Comparison of ENCODE assay signal across 10 mouse cellular contexts in genomic region chr6:142363019-142363576, GRCm38 (mm10). TPM values are rescaled to one million over a fixed set of nuclear protein-coding genes. Genes with fewer than 3 reads are reported as not detected.
DNase-seq lines count a peak whose midpoint lies in the region; ATAC-seq lines count a peak whose summit lies in the region.
"Had no signal": no experiment of that assay in that cellular context is flagged by ENCODE, and none has a peak within 500 bp of the region (broad histone marks: within the 10 kb centered on the region; RNA-seq: fewer than 3 reads in every experiment).

No protein-coding gene starts in this region.

- H3K36me3 ChIP-seq in heart, embryonic 11.5 days (ENCODE audit: control insufficient read depth, insufficient read depth, low read length), result peaks cover 11% of the 10 kb centered on the region

- H3K27ac ChIP-seq in heart, embryonic 11.5 days (ENCODE audit: low read depth, low read length), result no peak overlapping the region

- no peaks in the 10 kb centered on the region for H3K9me3 ChIP-seq in heart, embryonic 11.5 days (replicated peaks; ENCODE audit: control insufficient read depth, low read length)
- H3K9me3 ChIP-seq: heart, embryonic 12.5 days; megakaryocyte, embryonic 14.5 days had no signal

- ATAC-seq in heart, embryonic 11.5 days (replicated peaks; ENCODE audit: insufficient number of reproducible peaks, low FRiP score, low TSS enrichment), result no peak
- peak; percentile 47 to 49; a peak in 1 of 4 replicates for ATAC-seq in hematopoietic stem cell, adult 5-6 weeks (replicated peaks in 1 of 2; ENCODE audit: insufficient read depth in 1 of 2, low FRiP score in 2 of 2, low TSS enrichment in 1 of 2, low read depth in 1 of 2, poor library complexity in 2 of 2, severe bottlenecking in 2 of 2)

- H3K4me3 ChIP-seq in heart, embryonic 11.5 days (ENCODE audit: low read depth, low read length), result no peak overlapping the region
- H3K4me3 ChIP-seq: heart, embryonic 12.5 days; megakaryocyte, embryonic 14.5 days had no signal

- H3K27me3 ChIP-seq in heart, embryonic 11.5 days (ENCODE audit: control insufficient read depth, insufficient read depth, low read length), result no peaks in the 10 kb centered on the region
- H3K27me3 ChIP-seq: heart, embryonic 12.5 days; megakaryocyte, embryonic 14.5 days had no signal

- H3K4me1 ChIP-seq in heart, embryonic 11.5 days (ENCODE audit: control insufficient read depth, insufficient read depth, low read length), result no peaks in the 10 kb centered on the region
- H3K4me1 ChIP-seq: heart, embryonic 12.5 days; megakaryocyte, embryonic 14.5 days had no signal

- 78% methylated on average over 9 of the region's 9 CpGs for WGBS in heart, embryonic 11.5 days (ENCODE audit: insufficient replicate concordance)

- DNase-seq in heart, postnatal 4 days, result peak; percentile 9
- DNase-seq in right cerebral cortex, adult 18-20 months, result peak; percentile 20
- no peak for DNase-seq in right cerebral cortex, adult 2 months (ENCODE audit: low spot score in 2 of 2)
- DNase-seq in retina, postnatal 7 days (ENCODE audit: low read depth, low spot score), result peak; percentile 21
- DNase-seq in layer of hippocampus, adult 18-20 months (ENCODE audit: low spot score in 2 of 2), result no peak
- no peak for DNase-seq in right cerebral cortex, postnatal 25 days

- no peak overlapping the region for H3K9ac ChIP-seq in heart, embryonic 11.5 days (ENCODE audit: low read depth, low read length)
- H3K9ac ChIP-seq: heart, embryonic 12.5 days had no signal

- no peak overlapping the region for H3K4me2 ChIP-seq in heart, embryonic 11.5 days
- H3K4me2 ChIP-seq: heart, embryonic 12.5 days had no signal

RNA-seq across cellular contexts. Expression of gene Pyroxd1, which starts 17.6 kb away (rescaled TPM):
- 10 to 100 TPM; 11.3 to 11.9 TPM for total RNA-seq in heart, postnatal 4 days (2021)
- polyA plus RNA-seq in heart, embryonic 11.5 days (2014; fragmentation: Nextera tagmentation; extraction: Ambion mirVana), result 13.3 and 15.8 TPM in 2 replicates
- total RNA-seq in hematopoietic stem cell, adult 5-6 weeks (2017), result 21.4 and 22.0 TPM in 2 replicates
- 10 to 100 TPM; 13.2 to 14.4 TPM for total RNA-seq in layer of hippocampus, adult 18-20 months (2021)

RNA-seq across cellular contexts. Expression of gene Recql, which starts 23.8 kb away (rescaled TPM):
- total RNA-seq in heart, postnatal 4 days (2021), result 10 to 100 TPM; 12.7 to 14.3 TPM
- polyA plus RNA-seq in heart, embryonic 11.5 days (2014; fragmentation: Nextera tagmentation; extraction: Ambion mirVana), result 21.9 and 29.5 TPM in 2 replicates
- total RNA-seq in hematopoietic stem cell, adult 5-6 weeks (2017), result 34.3 and 73.0 TPM in 2 replicates
- total RNA-seq in layer of hippocampus, adult 18-20 months (2021), result 10 to 100 TPM; 22.9 to 28.0 TPM

RNA-seq across cellular contexts. Expression of gene Golt1b, which starts 23.9 kb away (rescaled TPM):
- 10 to 100 TPM; 28.3 to 36.3 TPM for total RNA-seq in heart, postnatal 4 days (2021)
- polyA plus RNA-seq in heart, embryonic 11.5 days (2014; fragmentation: Nextera tagmentation; extraction: Ambion mirVana), result 93.5 and 97.9 TPM in 2 replicates
- 33.5 and 48.5 TPM in 2 replicates for total RNA-seq in hematopoietic stem cell, adult 5-6 weeks (2017)
- total RNA-seq in layer of hippocampus, adult 18-20 months (2021), result 10 to 100 TPM; 32.1 to 32.8 TPM

RNA-seq across cellular contexts. Expression of gene Slco1a5, which starts 40.3 kb away (rescaled TPM):
- total RNA-seq in heart, postnatal 4 days (2021), result not detected
- not detected in 2 replicates for polyA plus RNA-seq in heart, embryonic 11.5 days (2014; fragmentation: Nextera tagmentation; extraction: Ambion mirVana)
- not detected in 2 replicates for total RNA-seq in hematopoietic stem cell, adult 5-6 weeks (2017)
- total RNA-seq in layer of hippocampus, adult 18-20 months (2021), result not detected
- polyA plus RNA-seq: heart, embryonic 12.5 days had no signal

RNA-seq across cellular contexts. Expression of gene Spx, which starts 50.1 kb away (rescaled TPM):
- not detected for total RNA-seq in heart, postnatal 4 days (2021)
- 1.4 TPM in 1 of 2 replicates, not detected in the other for polyA plus RNA-seq in heart, embryonic 11.5 days (2014; fragmentation: Nextera tagmentation; extraction: Ambion mirVana)
- total RNA-seq in hematopoietic stem cell, adult 5-6 weeks (2017), result not detected in 2 replicates
- 1 to 10 TPM in 1 of 2 experiments, under 1 TPM in 1; 0.94 to 2.0 TPM for total RNA-seq in layer of hippocampus, adult 18-20 months (2021)

Comparison
In these comparisons a context has a peak if more than half of its experiments do, and no peak if none do; other contexts are left out.
1. DNase-seq: peak in heart, postnatal 4 days (single experiment), right cerebral cortex, adult 18-20 months (single experiment) and retina, postnatal 7 days (single experiment); none in right cerebral cortex, adult 2 months (0 of 2), layer of hippocampus, adult 18-20 months (0 of 2) and right cerebral cortex, postnatal 25 days (single experiment).